Mouse (Mus musculus) liver, embryonic 11.5 days (tissue): ENCODE results near the gene Lgr4. TPM values are rescaled to one million over a fixed set of nuclear protein-coding genes. Genes with fewer than 3 reads are reported as not detected.

Experiments used
- ATAC-seq: fragments of 200-750 bp; cut with Nextera tagmentation; replicated peaks from 2 replicates; pipeline ENCODE4 v1.8.0; 2017; ENCODE audit warnings: moderate number of reproducible peaks, mild to moderate bottlenecking, moderate TSS enrichment, moderate library complexity; ENCODE audit not compliant: low FRiP score
- DNase-seq: peaks from one replicate; pipeline ENCODE4 v3.0.0-alpha.2; 2017; ENCODE audit warnings: low spot score
- H3K27ac ChIP-seq: fragments of 300-500 bp; sonication (generic); 2 replicates; pipeline ENCODE4 v1.5.1; 2014; ENCODE audit warnings: mild to moderate bottlenecking, low read depth, low read length, control low read depth
- H3K27me3 ChIP-seq: fragments of 300-500 bp; sonication (generic); replicated peaks from 2 replicates; pipeline ENCODE4 v1.6.1; 2014; ENCODE audit warnings: low read length, mixed read lengths; ENCODE audit not compliant: control insufficient read depth, insufficient read depth
- H3K36me3 ChIP-seq: fragments of 300-500 bp; sonication (generic); 2 replicates; pipeline ENCODE4 v1.6.1; 2014; ENCODE audit warnings: mild to moderate bottlenecking, low read length, moderate library complexity, mixed read lengths; ENCODE audit not compliant: control insufficient read depth, insufficient read depth
- H3K4me1 ChIP-seq: fragments of 300-500 bp; sonication (generic); replicated peaks from 2 replicates; pipeline ENCODE4 v1.6.1; 2014; ENCODE audit warnings: low read length, mixed read lengths; ENCODE audit not compliant: control insufficient read depth, insufficient read depth
- H3K4me2 ChIP-seq: fragments of 300-500 bp; sonication (generic); 2 replicates; pipeline ENCODE4 v1.6.1; 2014; ENCODE audit warnings: mild to moderate bottlenecking, control low read depth, moderate library complexity
- H3K4me3 ChIP-seq: fragments of 300-500 bp; sonication (generic); 2 replicates; pipeline ENCODE4 v1.5.1; 2014; ENCODE audit warnings: low read depth, low read length, control low read depth
- H3K9ac ChIP-seq: fragments of 300-500 bp; sonication (generic); 2 replicates; pipeline ENCODE4 v1.6.1; 2014; ENCODE audit warnings: low read depth, low read length, control low read depth
- H3K9me3 ChIP-seq: fragments of 300-500 bp; sonication (generic); 2 replicates; pipeline ENCODE4 v1.6.1; 2016; ENCODE audit warnings: low read length, inconsistent platforms, mixed read lengths; ENCODE audit not compliant: control insufficient read depth
- WGBS: fragments of 180-500 bp; shearing (Covaris S2); extraction: QIAGEN DNeasy Blood & Tissue Kit; methylation state at CpG from one replicate; pipeline ENCODE4 v1.1.7; 2014; 5-methylcytosine and 5-hydroxymethylcytosine counted together
- polyA plus RNA-seq: library from polyadenylated mRNA; unstranded; fragments of >200 nt; fragmentation: Nextera tagmentation; extraction: Ambion mirVana; gene quantifications from 2 replicates; pipeline ENCODE4 v1.2.1, GENCODE M21; 2014

Gene Lgr4
- polyA plus RNA-seq, 1 experiment from 2014 or later: 10.0 TPM

GRCm38 (mm10) chr2:109995061-109995460 is 77.6 kb downstream of the Lgr4 start:
- DNase-seq (no peak), ATAC-seq (peak; percentile 65)
- 18% methylated on average over 2 of the region's 2 CpGs for WGBS
- Histone ChIP-seq H3K4me1 (peaks cover 29% of the 10 kb centered on the region), H3K4me2 (peak overlapping the region; percentile 7), H3K9ac (no peak overlapping the region), H3K9me3 (no peaks in the 10 kb centered on the region), H3K27ac (no peak overlapping the region), H3K36me3 (no peaks in the 10 kb centered on the region), H3K27me3 (no peaks in the 10 kb centered on the region), H3K4me3 (no peak overlapping the region)

GRCm38 (mm10) chr2:109996411-109996810 is 79.0 kb downstream of the Lgr4 start:
- Histone ChIP-seq H3K4me1 (peaks cover 27% of the 10 kb centered on the region), H3K9me3 (no peaks in the 10 kb centered on the region), H3K36me3 (no peaks in the 10 kb centered on the region), H3K27ac (no peak overlapping the region), H3K27me3 (no peaks in the 10 kb centered on the region), H3K9ac (no peak overlapping the region), H3K4me3 (no peak overlapping the region), H3K4me2 (no peak overlapping the region)
- ATAC-seq (no peak), DNase-seq (no peak)
- 79% methylated on average over 12 of the region's 12 CpGs for WGBS

GRCm38 (mm10) chr2:110004668-110005067 is 87.2 kb downstream of the Lgr4 start:
- Histone ChIP-seq H3K9ac (no peak overlapping the region), H3K27ac (no peak overlapping the region), H3K36me3 (no peaks in the 10 kb centered on the region), H3K27me3 (no peaks in the 10 kb centered on the region), H3K4me2 (no peak overlapping the region), H3K4me3 (no peak overlapping the region), H3K9me3 (no peaks in the 10 kb centered on the region), H3K4me1 (peaks cover 15% of the 10 kb centered on the region)
- ATAC-seq (no peak), DNase-seq (no peak)
- 97% methylated on average over 1 of the region's 1 CpGs for WGBS

- no peak overlapping the region for H3K4me2 ChIP-seq
- WGBS: 84% methylated on average over 3 of the region's 3 CpGs
- no peak overlapping the region for H3K4me3 ChIP-seq
- ATAC-seq (no peak), DNase-seq (no peak)
- H3K4me1 ChIP-seq: peaks cover 15% of the 10 kb centered on the region
- no peak overlapping the region for H3K9ac ChIP-seq
- H3K27me3 ChIP-seq: no peaks in the 10 kb centered on the region
- H3K9me3 ChIP-seq: no peaks in the 10 kb centered on the region
- H3K36me3 ChIP-seq: no peaks in the 10 kb centered on the region
- H3K27ac ChIP-seq: no peak overlapping the region
Observed at GRCm38 (mm10) chr2:110005164-110005563, 87.7 kb downstream of the Lgr4 start.

GRCm38 (mm10) chr2:110005596-110006239 is 88.3 kb downstream of the Lgr4 start:
- H3K9me3 ChIP-seq: no peaks in the 10 kb centered on the region
- no peak overlapping the region for H3K9ac ChIP-seq
- H3K27ac ChIP-seq: no peak overlapping the region
- DNase-seq: no peak
- no peaks in the 10 kb centered on the region for H3K36me3 ChIP-seq
- H3K4me2 ChIP-seq: 0 out of 2 replicates have a peak overlapping the region, but pooled peaks have one; percentile 22
- no peak overlapping the region for H3K4me3 ChIP-seq
- H3K27me3 ChIP-seq: no peaks in the 10 kb centered on the region
- peaks cover 15% of the 10 kb centered on the region for H3K4me1 ChIP-seq
- 54% methylated on average over 3 of the region's 3 CpGs for WGBS
- ATAC-seq: peak; percentile 37

GRCm38 (mm10) chr2:110007423-110008267 is 90.2 kb downstream of the Lgr4 start:
- Histone ChIP-seq H3K4me1 (peaks cover 15% of the 10 kb centered on the region), H3K36me3 (peaks cover 3% of the 10 kb centered on the region; the same call in 1 of the 2 replicates), H3K4me2 (peak overlapping the region; percentile 41), H3K4me3 (no peak overlapping the region), H3K27ac (0 out of 2 replicates have a peak overlapping the region, but pooled peaks have one; percentile 32), H3K27me3 (no peaks in the 10 kb centered on the region), H3K9me3 (no peaks in the 10 kb centered on the region), H3K9ac (no peak overlapping the region)
- 73% methylated on average over 10 of the region's 10 CpGs for WGBS
- ATAC-seq (peak; percentile 92), DNase-seq (no peak)

- no peak overlapping the region for H3K9ac ChIP-seq
- peaks cover 15% of the 10 kb centered on the region for H3K4me1 ChIP-seq
- no peak overlapping the region for H3K4me2 ChIP-seq
- DNase-seq: no peak
- no peak for ATAC-seq
- peaks cover 3% of the 10 kb centered on the region; the same call in 1 of the 2 replicates for H3K36me3 ChIP-seq
- no peak overlapping the region for H3K27ac ChIP-seq
- no peaks in the 10 kb centered on the region for H3K9me3 ChIP-seq
- no peak overlapping the region for H3K4me3 ChIP-seq
- H3K27me3 ChIP-seq: no peaks in the 10 kb centered on the region
Observed at GRCm38 (mm10) chr2:110009449-110009848, 92.0 kb downstream of the Lgr4 start.

- Histone ChIP-seq H3K27me3 (no peaks in the 10 kb centered on the region), H3K9ac (no peak overlapping the region), H3K27ac (no peak overlapping the region), H3K36me3 (peaks cover 3% of the 10 kb centered on the region; the same call in 1 of the 2 replicates), H3K4me3 (no peak overlapping the region), H3K4me1 (peaks cover 3% of the 10 kb centered on the region), H3K9me3 (no peaks in the 10 kb centered on the region), H3K4me2 (no peak overlapping the region)
- 91% methylated on average over 13 of the region's 13 CpGs for WGBS
- DNase-seq (no peak), ATAC-seq (no peak)
Observed at GRCm38 (mm10) chr2:110012184-110012725, 94.8 kb downstream of the Lgr4 start.
